Mouse (Mus musculus) liver, postnatal 0 days (tissue): Measurements from ENCODE around the gene Man1c1.
A peak's percentile ranks its signal among the peaks of the same experiment; 100 is the strongest.

Experiments
- CTCF ChIP-seq: sonication (generic); IDR thresholded peaks from 2 replicates; pipeline ENCODE4 v1.5.1; 2016; ENCODE audit warnings: antibody characterized with exemption, low read depth
- EP300 ChIP-seq: IDR thresholded peaks from 2 replicates; pipeline ENCODE4 v1.6.1; 2016; ENCODE audit warnings: antibody characterized with exemption, low read depth, mild to moderate bottlenecking

- peak; percentile 71 for TF ChIP-seq CTCF
- TF ChIP-seq EP300: no peak
These were observed 113.7 kb downstream of the Man1c1 start for GRCm38 (mm10) chr4:134590227-134590926.
